Mouse (Mus musculus): ENCODE measurements at regions not wholly inside any gene's neighbourhood (a gene's known extent, or its start where the extent isn't known, plus 50 kb on each side); places are given as distances from the start of the nearest gene placed in this dataset.

DNA sequence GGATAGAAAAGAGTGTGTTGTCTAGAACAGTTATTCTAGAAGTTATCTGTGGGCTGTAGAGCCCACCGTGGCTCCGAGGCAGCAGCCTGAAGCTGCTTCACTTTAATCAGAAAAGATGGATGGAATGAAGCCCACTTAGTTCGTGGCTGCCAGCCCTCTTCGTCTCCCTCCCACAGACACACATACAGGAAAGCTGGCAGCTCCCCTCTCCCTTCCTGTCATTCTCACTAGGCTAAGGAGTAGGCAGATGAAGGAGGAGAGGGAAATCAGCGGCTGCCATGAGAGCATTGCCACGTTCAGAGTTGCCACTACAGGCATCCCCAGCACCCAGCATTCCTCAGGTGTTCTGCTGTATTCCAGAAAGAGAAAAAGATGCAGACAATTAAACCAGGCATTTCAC lies 435.9 kb downstream of the Elavl2 start:
- Histone ChIP-seq H3K4me2 (ENCODE audit: low read length) (no peak overlapping the region), H3K27ac (no peak overlapping the region), H3K9me3 (replicated peaks; ENCODE audit: low read length) (no peaks in the 10 kb centered on the region), H3K27me3 (ENCODE audit: insufficient read depth, low read length) (no peaks in the 10 kb centered on the region), H3K4me3 (replicated peaks; ENCODE audit: low read depth, low read length) (no peak overlapping the region), H3K9ac (ENCODE audit: low read depth, low read length) (no peak overlapping the region), H3K4me1 (replicated peaks; ENCODE audit: insufficient read depth, low read length) (no peaks in the 10 kb centered on the region), H3K36me3 (ENCODE audit: insufficient read depth, low read length) (no peaks in the 10 kb centered on the region)
- 53% methylated on average over 6 of the region's 6 CpGs for WGBS
- no peak for ATAC-seq (replicated peaks; ENCODE audit: low FRiP score, low read depth)
- DNase-seq (ENCODE audit: low spot score): no peak
- no peak for TF ChIP-seq CTCF (IDR thresholded peaks at IDR 0.05; ENCODE audit: low read depth)

- no peaks in the 10 kb centered on the region for H3K27me3 ChIP-seq (ENCODE audit: insufficient read depth, low read length)
- ATAC-seq (replicated peaks; ENCODE audit: low FRiP score, low read depth): no peak
- H3K4me2 ChIP-seq (ENCODE audit: low read length): no peak overlapping the region
- H3K9me3 ChIP-seq (replicated peaks; ENCODE audit: low read length): no peaks in the 10 kb centered on the region
- H3K4me3 ChIP-seq (replicated peaks; ENCODE audit: low read depth, low read length): no peak overlapping the region
- H3K9ac ChIP-seq (ENCODE audit: low read depth, low read length): no peak overlapping the region
- TF ChIP-seq CTCF (IDR thresholded peaks at IDR 0.05; ENCODE audit: low read depth): no peak
- H3K4me1 ChIP-seq (replicated peaks; ENCODE audit: insufficient read depth, low read length): no peaks in the 10 kb centered on the region
- no peak overlapping the region for H3K27ac ChIP-seq
- H3K36me3 ChIP-seq (ENCODE audit: insufficient read depth, low read length): no peaks in the 10 kb centered on the region
- WGBS: 55% methylated on average over 4 of the region's 4 CpGs
- no peak for DNase-seq (ENCODE audit: low spot score)
These were observed 456.7 kb downstream of the Elavl2 start for GRCm38 (mm10) chr4:90943687-90944385.

DNA sequence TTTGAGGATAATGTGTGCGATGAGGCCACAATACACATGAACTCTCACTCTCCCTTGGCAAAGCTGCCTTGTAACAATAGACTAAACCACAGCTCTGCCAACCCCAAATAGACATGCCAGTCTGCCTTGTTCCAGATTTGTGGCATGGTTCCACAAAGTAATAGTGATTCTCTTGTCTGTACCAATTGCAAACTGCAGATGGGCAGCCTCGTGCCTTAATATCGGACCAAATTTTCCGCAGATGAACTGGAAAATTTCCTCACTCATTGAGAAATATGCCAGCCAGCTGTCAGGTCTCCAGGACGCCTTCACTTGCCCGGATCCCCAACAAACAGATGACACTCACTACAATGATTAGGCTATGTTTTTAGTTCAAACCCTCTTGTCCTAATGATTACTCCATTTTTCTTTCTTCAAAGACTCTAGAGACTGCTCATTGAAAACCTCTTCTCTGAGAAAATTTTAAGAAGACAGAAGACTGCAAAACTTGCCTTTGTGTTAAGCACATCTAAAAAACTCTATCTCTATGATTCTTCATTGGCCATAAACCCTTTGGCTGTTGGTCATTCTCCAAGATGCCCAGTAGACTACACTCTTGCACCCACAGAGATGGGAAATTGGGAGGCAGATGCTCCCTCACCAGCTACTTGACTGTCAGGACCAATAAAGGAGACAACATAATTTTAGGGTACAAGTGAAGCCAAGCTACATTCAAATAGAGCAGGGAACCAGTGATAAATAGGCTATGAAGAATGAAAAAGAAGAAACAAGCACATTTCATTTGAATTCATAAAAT lies 483.1 kb downstream of the Elavl2 start:
- WGBS: 85% methylated on average over 6 of the region's 6 CpGs
- Histone ChIP-seq H3K4me1 (replicated peaks; ENCODE audit: insufficient read depth, low read length) (no peaks in the 10 kb centered on the region), H3K27ac (no peak overlapping the region), H3K4me3 (replicated peaks; ENCODE audit: low read depth, low read length) (no peak overlapping the region), H3K36me3 (ENCODE audit: insufficient read depth, low read length) (no peaks in the 10 kb centered on the region), H3K9ac (ENCODE audit: low read depth, low read length) (no peak overlapping the region), H3K27me3 (ENCODE audit: insufficient read depth, low read length) (no peaks in the 10 kb centered on the region), H3K9me3 (replicated peaks; ENCODE audit: low read length) (no peaks in the 10 kb centered on the region), H3K4me2 (ENCODE audit: low read length) (no peak overlapping the region)
- no peak for DNase-seq (ENCODE audit: low spot score)
- no peak for TF ChIP-seq CTCF (IDR thresholded peaks at IDR 0.05; ENCODE audit: low read depth)
- ATAC-seq (replicated peaks; ENCODE audit: low FRiP score, low read depth): no peak

GRCm38 (mm10) chr4:90906311-90906710 lies 494.3 kb downstream of the Elavl2 start:
- no peak for ATAC-seq (replicated peaks; ENCODE audit: low FRiP score, low read depth)
- no peak for DNase-seq (ENCODE audit: low spot score)
- Histone ChIP-seq H3K4me3 (replicated peaks; ENCODE audit: low read depth, low read length) (no peak overlapping the region), H3K9ac (ENCODE audit: low read depth, low read length) (no peak overlapping the region), H3K9me3 (replicated peaks; ENCODE audit: low read length) (no peaks in the 10 kb centered on the region), H3K36me3 (ENCODE audit: insufficient read depth, low read length) (no peaks in the 10 kb centered on the region), H3K4me1 (replicated peaks; ENCODE audit: insufficient read depth, low read length) (no peaks in the 10 kb centered on the region), H3K4me2 (ENCODE audit: low read length) (no peak overlapping the region), H3K27me3 (ENCODE audit: insufficient read depth, low read length) (no peaks in the 10 kb centered on the region), H3K27ac (no peak overlapping the region)
- TF ChIP-seq CTCF (IDR thresholded peaks at IDR 0.05; ENCODE audit: low read depth): no peak
- WGBS: 85% methylated on average over 1 of the region's 1 CpGs

DNA sequence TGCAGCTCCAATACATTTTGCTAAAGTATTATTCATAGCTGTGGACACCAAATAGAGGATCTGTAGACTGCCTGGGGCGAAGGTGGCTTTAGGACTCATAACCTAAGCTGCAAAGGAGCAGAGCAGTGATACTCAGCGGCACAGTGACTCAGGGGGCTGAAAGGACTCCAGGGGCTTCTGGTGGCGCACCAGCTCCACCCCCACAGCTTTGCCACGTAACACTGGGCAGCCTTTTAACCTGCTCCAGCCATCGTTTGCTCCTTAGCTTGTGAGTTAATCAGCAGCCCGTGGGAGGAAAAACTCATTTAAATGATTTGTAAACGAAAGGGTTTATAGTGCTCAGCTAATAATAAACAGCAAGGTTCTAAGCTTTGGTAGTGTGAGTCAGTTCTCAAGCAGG lies 532.4 kb downstream of the Elavl2 start:
- Histone ChIP-seq H3K9ac (ENCODE audit: low read depth, low read length) (no peak overlapping the region), H3K27ac (no peak overlapping the region), H3K9me3 (replicated peaks; ENCODE audit: low read length) (no peaks in the 10 kb centered on the region), H3K4me2 (ENCODE audit: low read length) (no peak overlapping the region), H3K36me3 (ENCODE audit: insufficient read depth, low read length) (no peaks in the 10 kb centered on the region), H3K4me3 (replicated peaks; ENCODE audit: low read depth, low read length) (no peak overlapping the region), H3K4me1 (replicated peaks; ENCODE audit: insufficient read depth, low read length) (no peaks in the 10 kb centered on the region), H3K27me3 (ENCODE audit: insufficient read depth, low read length) (no peaks in the 10 kb centered on the region)
- peak; percentile 5 for DNase-seq (ENCODE audit: low spot score)
- ATAC-seq (replicated peaks; ENCODE audit: low FRiP score, low read depth): no peak
- TF ChIP-seq CTCF (IDR thresholded peaks at IDR 0.05; ENCODE audit: low read depth): no peak
- 17% methylated on average over 7 of the region's 7 CpGs for WGBS

GRCm38 (mm10) chr4:90860854-90861253 lies 539.7 kb downstream of the Elavl2 start:
- H3K27me3 ChIP-seq (ENCODE audit: insufficient read depth, low read length): no peaks in the 10 kb centered on the region
- no peak overlapping the region for H3K27ac ChIP-seq
- no peak overlapping the region for H3K4me2 ChIP-seq (ENCODE audit: low read length)
- TF ChIP-seq CTCF (IDR thresholded peaks at IDR 0.05; ENCODE audit: low read depth): peak; percentile 58
- H3K9ac ChIP-seq (ENCODE audit: low read depth, low read length): no peak overlapping the region
- DNase-seq (ENCODE audit: low spot score) (peak; percentile 11), ATAC-seq (replicated peaks; ENCODE audit: low FRiP score, low read depth) (no peak)
- no peaks in the 10 kb centered on the region for H3K9me3 ChIP-seq (replicated peaks; ENCODE audit: low read length)
- no peaks in the 10 kb centered on the region for H3K4me1 ChIP-seq (replicated peaks; ENCODE audit: insufficient read depth, low read length)
- WGBS: 43% methylated on average over 2 of the region's 2 CpGs
- H3K36me3 ChIP-seq (ENCODE audit: insufficient read depth, low read length): no peaks in the 10 kb centered on the region
- no peak overlapping the region for H3K4me3 ChIP-seq (replicated peaks; ENCODE audit: low read depth, low read length)

Data from kidney, postnatal 0 days (tissue).